In genomic region chr6:87513046-87513767, GRCm38 (mm10) we compare ENCODE assay signal across 9 mouse cellular contexts. TPM values are rescaled to one million over a fixed set of nuclear protein-coding genes. Genes with fewer than 3 reads are reported as not detected.
DNase-seq lines count a peak whose midpoint lies in the region; ATAC-seq and TF ChIP-seq lines count a peak whose summit lies in the region.
"Had no signal": no experiment of that assay in that cellular context is flagged by ENCODE, and none has a peak within 500 bp of the region (broad histone marks: within the 10 kb centered on the region; RNA-seq: fewer than 3 reads in every experiment).

No protein-coding gene starts in this region.

- no peak overlapping the region for H3K9ac ChIP-seq in intestine, postnatal 0 days (ENCODE audit: low read depth, low read length)
- H3K9ac ChIP-seq in intestine, embryonic 15.5 days = no peak overlapping the region
- H3K9ac ChIP-seq in midbrain, embryonic 14.5 days (replicated peaks; ENCODE audit: low read length) = no peak overlapping the region
- H3K9ac ChIP-seq: embryonic facial prominence, embryonic 13.5 days had no signal

- TF ChIP-seq CTCF in intestine, postnatal 0 days (IDR thresholded peaks at IDR 0.05; ENCODE audit: low read depth) = peak; percentile 90

- H3K9me3 ChIP-seq in intestine, postnatal 0 days (ENCODE audit: control insufficient read depth) = no peaks in the 10 kb centered on the region
- H3K9me3 ChIP-seq in intestine, embryonic 15.5 days = no peaks in the 10 kb centered on the region
- H3K9me3 ChIP-seq in midbrain, embryonic 14.5 days (ENCODE audit: control insufficient read depth, low read length) = no peaks in the 10 kb centered on the region
- H3K9me3 ChIP-seq: embryonic facial prominence, embryonic 13.5 days had no signal

- H3K4me3 ChIP-seq in intestine, postnatal 0 days (ENCODE audit: low read depth, low read length) = no peak overlapping the region
- no peak overlapping the region for H3K4me3 ChIP-seq in intestine, embryonic 15.5 days (replicated peaks)
- no peak overlapping the region for H3K4me3 ChIP-seq in midbrain, embryonic 14.5 days (replicated peaks; ENCODE audit: low read depth, low read length)
- H3K4me3 ChIP-seq: embryonic facial prominence, embryonic 13.5 days had no signal

- H3K4me2 ChIP-seq in intestine, postnatal 0 days (replicated peaks; ENCODE audit: low read depth) = no peak overlapping the region
- no peak overlapping the region for H3K4me2 ChIP-seq in intestine, embryonic 15.5 days (replicated peaks)
- no peak overlapping the region for H3K4me2 ChIP-seq in midbrain, embryonic 14.5 days (ENCODE audit: low read length)
- H3K4me2 ChIP-seq: embryonic facial prominence, embryonic 13.5 days had no signal

- H3K27ac ChIP-seq in intestine, postnatal 0 days (ENCODE audit: low read depth, low read length) = no peak overlapping the region
- H3K27ac ChIP-seq in intestine, embryonic 15.5 days = no peak overlapping the region
- H3K27ac ChIP-seq in midbrain, embryonic 14.5 days (replicated peaks; ENCODE audit: low read depth, low read length) = no peak overlapping the region
- H3K27ac ChIP-seq: embryonic facial prominence, embryonic 13.5 days had no signal

- H3K36me3 ChIP-seq in intestine, postnatal 0 days (ENCODE audit: control insufficient read depth, insufficient read depth) = no peaks in the 10 kb centered on the region
- H3K36me3 ChIP-seq in intestine, embryonic 15.5 days = no peaks in the 10 kb centered on the region
- H3K36me3 ChIP-seq in midbrain, embryonic 14.5 days (ENCODE audit: control insufficient read depth, insufficient read depth, low read length) = no peaks in the 10 kb centered on the region
- H3K36me3 ChIP-seq: embryonic facial prominence, embryonic 13.5 days had no signal

- no peak for ATAC-seq in intestine, postnatal 0 days
- no peak for ATAC-seq in intestine, embryonic 15.5 days
- peak; percentile 83 for ATAC-seq in hematopoietic stem cell, adult 5-6 weeks (replicated peaks in 1 of 2; ENCODE audit: insufficient read depth in 1 of 2, low FRiP score in 2 of 2, low TSS enrichment in 1 of 2, low read depth in 1 of 2, poor library complexity in 2 of 2, severe bottlenecking in 2 of 2)
- ATAC-seq in midbrain, embryonic 14.5 days (ENCODE audit: low FRiP score, low TSS enrichment) = no peak

- WGBS in intestine, postnatal 0 days = 77% methylated on average over 12 of the region's 12 CpGs
- 75% methylated on average over 12 of the region's 12 CpGs for WGBS in intestine, embryonic 15.5 days
- 77% methylated on average over 12 of the region's 12 CpGs for WGBS in midbrain, embryonic 14.5 days

- no peaks in the 10 kb centered on the region for H3K27me3 ChIP-seq in intestine, postnatal 0 days (replicated peaks; ENCODE audit: control insufficient read depth, insufficient read depth, low read length)
- H3K27me3 ChIP-seq in intestine, embryonic 15.5 days (replicated peaks) = no peaks in the 10 kb centered on the region
- no peaks in the 10 kb centered on the region for H3K27me3 ChIP-seq in midbrain, embryonic 14.5 days (ENCODE audit: control insufficient read depth, insufficient read depth, low read length)
- H3K27me3 ChIP-seq: embryonic facial prominence, embryonic 13.5 days had no signal

- DNase-seq in adrenal gland, postnatal 10 days = peak; percentile 84
- DNase-seq in embryo, embryonic 11 days = peak; percentile 80
- peak; percentile 62 to 70 for DNase-seq in left cerebral cortex, adult 18-20 months (ENCODE audit: low spot score in 2 of 2)
- DNase-seq in midbrain, embryonic 14.5 days = peak; percentile 82
- DNase-seq in testis, postnatal 10 days (ENCODE audit: low spot score) = peak; percentile 84

- H3K4me1 ChIP-seq in intestine, postnatal 0 days (replicated peaks; ENCODE audit: control insufficient read depth, insufficient read depth, low read length) = no peaks in the 10 kb centered on the region
- H3K4me1 ChIP-seq in intestine, embryonic 15.5 days (replicated peaks) = no peaks in the 10 kb centered on the region
- H3K4me1 ChIP-seq in midbrain, embryonic 14.5 days (ENCODE audit: control insufficient read depth, insufficient read depth, low read length) = no peaks in the 10 kb centered on the region
- H3K4me1 ChIP-seq: embryonic facial prominence, embryonic 13.5 days had no signal

RNA-seq across cellular contexts. Expression of gene Arhgap25, which starts 19.9 kb away (rescaled TPM):
- 1.5 and 2.1 TPM in 2 replicates for polyA plus RNA-seq in intestine, postnatal 0 days (2015; fragmentation: Nextera tagmentation; extraction: Ambion mirVana)
- polyA plus RNA-seq in intestine, embryonic 15.5 days (2015; fragmentation: Nextera tagmentation; extraction: Ambion mirVana) = 3.4 TPM in 2 replicates
- 1 to 10 TPM; 7.5 to 8.3 TPM for total RNA-seq in adrenal gland, postnatal 10 days (2021)
- total RNA-seq in hematopoietic stem cell, adult 5-6 weeks (2017) = 59.3 and 82.2 TPM in 2 replicates
- total RNA-seq in left cerebral cortex, adult 18-20 months (2021) = 10 to 100 TPM in 1 of 2 experiments, 1 to 10 TPM in 1; 8.1 to 10.8 TPM
- 1.1 and 2.4 TPM in 2 replicates for polyA plus RNA-seq in midbrain, embryonic 14.5 days (2014; fragmentation: Nextera tagmentation; extraction: Ambion mirVana)

Comparison
In these comparisons a context has a peak if more than half of its experiments do, and no peak if none do; other contexts are left out.
1. ATAC-seq: peak in hematopoietic stem cell, adult 5-6 weeks (2 of 2); none in intestine, postnatal 0 days (single experiment), intestine, embryonic 15.5 days (single experiment) and midbrain, embryonic 14.5 days (single experiment).
2. Peak in every context shown above with its lines, with median percentiles within 50 percentile points of each other: DNase-seq.